Mouse (Mus musculus) spleen, postnatal 14 days (tissue): ENCODE results near the gene T2.
A peak's percentile ranks its signal among the peaks of the same experiment; 100 is the strongest.

Source experiments
- DNase-seq, 2 experiments: peaks; one replicate each; pipeline ENCODE4 v3.0.0; 2021 to 2022; ENCODE audit warnings: low spot score in 2 of 2

Gene T2

DNA sequence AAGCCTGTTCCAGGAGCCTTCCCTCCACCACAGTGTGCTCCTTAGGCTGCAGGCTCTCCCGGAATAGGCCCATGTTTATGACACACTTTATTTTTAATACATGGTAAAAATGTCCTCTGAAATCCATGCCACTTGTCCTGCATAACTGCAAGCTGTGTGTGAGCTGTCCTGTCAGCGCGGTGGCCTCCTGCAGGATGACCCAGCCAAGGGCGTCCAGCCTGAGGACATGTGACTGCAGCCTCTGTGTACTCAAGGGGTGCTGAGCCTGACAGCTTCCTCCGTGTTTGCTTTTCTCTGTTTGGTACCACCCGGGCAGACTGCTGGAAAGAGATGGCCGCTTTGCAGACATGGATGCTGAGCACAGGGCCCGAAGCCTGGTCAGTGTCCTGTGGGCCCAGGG, 61.1 kb downstream of the T2 start:
- DNase-seq: no peak

- DNase-seq: no peak
Measured at GRCm38 (mm10) chr17:8420739-8421138, 64.9 kb downstream of the T2 start.

DNA sequence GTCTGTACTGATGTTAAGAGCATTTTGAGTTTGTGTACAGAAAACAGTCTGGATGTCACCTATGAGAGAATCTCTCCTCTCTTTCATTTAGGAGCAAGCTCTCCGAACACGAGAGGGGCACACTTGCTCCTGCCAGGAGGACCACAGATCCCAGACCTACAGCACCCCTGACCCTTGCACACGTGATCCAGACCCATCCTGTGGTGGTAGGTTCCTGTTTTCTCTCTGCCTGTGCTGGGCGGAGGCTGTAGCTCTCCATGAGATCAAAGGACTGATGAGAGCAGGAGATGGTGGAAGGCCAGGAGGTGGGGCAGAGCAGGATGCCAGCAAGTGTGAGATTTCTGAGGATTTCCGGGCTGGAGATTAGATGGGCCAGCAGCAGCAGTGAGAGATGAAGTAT, 65.7 kb downstream of the T2 start:
- no peak for DNase-seq

GRCm38 (mm10) chr17:8423283-8423682, 67.5 kb downstream of the T2 start:
- peak in 1 of 2 experiments; percentile 11 for DNase-seq

DNA sequence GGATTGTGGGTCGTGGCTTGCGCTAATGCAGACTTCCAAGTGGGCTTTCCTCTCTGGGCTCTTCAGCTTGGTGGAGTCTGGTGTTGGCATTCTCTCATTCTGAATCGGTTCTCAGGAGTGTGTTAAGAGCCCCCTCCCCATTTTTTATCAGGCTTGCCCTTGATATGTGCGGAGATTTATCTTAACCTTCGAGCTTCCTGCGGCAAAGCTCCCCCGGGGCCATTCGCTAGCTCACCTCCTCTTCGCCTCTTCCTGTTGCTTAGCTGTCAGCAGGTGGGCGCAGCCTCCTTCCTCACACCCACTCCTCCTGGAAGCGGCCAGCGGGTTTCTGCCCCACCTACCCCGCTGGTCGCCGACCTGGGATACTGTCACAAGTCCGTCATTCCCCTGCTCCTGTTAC, 73.6 kb downstream of the T2 start:
- DNase-seq: no peak

DNA sequence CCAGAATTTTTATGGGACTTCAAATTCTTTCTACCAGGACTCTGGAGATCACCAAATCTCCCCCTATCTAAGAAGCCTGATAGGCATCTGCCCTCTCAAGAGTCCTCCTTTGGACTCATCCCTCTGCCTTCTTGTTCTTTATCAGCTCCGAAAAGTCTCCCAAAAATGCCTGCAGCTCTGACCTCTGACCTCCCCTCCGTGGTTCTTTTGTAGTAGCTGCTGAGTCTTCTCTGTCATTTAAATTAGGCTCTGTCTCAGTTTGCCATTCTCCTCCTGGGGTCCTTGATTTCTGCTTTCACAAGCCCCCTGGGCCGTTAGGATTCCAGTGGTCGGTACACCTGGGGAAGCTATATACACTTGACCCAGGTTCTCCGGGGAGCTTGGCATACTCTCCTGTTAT, 74.1 kb downstream of the T2 start:
- no peak for DNase-seq

DNA sequence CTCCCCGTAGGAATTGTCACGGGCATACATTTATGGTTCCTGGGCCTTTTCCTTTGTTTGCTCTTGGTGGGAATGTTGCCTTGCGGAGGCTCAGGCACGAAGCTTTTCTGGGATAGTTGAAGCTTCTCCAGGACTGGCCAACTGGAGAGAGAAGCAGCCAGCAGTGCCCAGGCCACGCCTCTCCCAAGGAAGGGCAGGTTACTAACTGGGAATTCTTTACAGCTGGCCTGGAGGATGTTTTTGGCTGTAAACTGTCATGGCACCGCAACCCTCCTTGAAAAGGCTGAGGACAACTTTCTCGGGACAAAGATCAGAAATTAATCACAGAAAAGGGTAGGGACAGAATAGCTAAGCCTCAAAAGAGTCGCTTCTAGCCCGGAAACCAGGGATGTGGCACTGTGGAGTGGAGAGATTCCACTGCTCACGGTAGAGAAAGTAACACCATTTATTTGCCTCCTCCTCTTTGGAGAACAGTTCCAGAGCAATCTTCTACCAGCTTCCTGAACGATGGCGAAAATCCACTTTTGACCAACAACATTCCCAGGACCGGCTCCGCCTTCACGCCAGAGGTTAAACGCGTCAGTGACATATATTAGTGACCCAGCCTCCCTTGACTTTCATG, 76.5 kb downstream of the T2 start:
- no peak for DNase-seq

DNA sequence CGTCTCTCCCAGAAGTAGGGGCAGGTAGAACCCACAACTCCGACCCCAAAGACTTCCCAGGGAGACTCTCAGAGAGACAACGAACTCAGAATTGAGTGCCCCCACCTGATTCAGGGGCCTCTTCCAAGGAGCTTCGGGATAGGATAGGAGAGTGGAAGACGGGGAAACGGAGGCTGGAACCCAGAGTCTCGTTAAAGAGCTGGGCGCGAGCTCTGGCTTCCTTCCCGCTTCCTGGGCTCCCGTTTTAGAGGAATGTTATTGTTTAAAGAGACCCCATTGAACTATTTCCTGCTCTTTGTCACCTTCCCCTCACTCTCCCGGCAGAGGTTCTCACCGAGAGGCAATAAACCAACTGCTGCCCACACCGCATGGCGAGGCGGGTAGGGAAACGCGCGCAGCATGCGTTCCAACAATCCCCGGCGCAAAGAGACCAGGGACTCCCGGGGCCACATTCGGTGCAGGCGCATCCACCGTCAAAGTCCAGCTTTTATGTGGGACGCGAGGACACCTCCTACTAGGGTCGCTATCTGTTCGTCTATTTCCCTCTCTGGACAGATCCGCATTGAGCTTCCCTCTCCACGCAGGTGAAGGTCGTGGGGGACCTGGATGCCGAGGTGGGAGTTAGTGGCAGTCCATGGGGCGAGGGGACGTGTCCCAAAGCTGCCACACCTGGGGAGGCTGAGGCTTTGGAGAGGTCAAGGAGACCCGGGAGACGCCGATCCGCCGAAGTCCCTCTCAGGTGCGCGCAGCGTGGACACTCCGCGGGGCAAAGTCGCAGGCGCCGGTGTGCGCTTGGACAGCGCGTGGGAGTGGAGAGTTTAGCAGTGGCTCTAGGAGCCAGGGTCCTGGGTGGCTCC, 77.6 kb downstream of the T2 start:
- no peak for DNase-seq

DNA sequence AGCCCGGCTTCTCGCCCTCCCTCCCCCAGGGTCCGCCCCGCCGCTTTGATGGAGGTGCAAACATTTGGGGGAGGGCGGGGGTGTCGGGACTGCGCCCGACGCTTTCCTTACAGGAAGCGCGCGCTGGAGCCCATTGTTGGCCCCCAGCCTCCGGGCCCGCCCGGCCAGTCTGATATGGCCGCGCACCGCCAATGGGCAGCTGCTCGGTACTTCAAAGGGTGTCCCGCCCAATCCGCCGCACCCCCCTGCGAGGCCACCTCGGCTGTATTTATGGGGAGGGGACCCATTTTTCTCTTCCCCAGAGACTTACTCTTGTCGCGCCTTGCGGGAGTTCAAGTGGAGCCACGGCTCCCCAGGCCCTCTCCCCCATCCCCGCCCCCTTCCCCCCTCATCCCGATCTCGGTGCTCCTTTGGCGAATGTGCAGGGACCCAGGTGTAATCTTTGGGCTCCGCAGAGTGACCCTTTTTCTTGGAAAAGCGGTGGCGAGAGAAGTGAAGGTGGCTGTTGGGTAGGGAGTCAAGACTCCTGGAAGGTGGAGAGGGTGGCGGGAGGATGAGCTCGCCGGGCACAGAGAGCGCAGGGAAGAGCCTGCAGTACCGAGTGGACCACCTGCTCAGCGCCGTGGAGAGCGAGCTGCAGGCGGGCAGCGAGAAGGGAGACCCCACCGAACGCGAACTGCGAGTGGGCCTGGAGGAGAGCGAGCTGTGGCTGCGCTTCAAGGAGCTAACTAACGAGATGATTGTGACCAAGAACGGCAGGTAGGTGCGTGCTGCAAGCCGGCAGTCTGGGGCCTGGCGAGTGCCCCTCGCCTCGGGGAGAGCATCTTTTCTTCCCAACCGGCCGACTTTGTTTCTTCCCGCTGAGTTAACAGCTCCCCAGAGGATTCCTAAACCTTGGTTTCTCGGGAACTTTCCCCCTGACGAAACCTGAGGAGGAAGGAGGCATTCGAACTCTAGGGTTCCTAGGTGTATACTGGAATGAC, 78.5 kb downstream of the T2 start, which contains the start of gene T:
TSS of gene T (plus strand) at position 446 of the 983 bp plus-strand sequence.
- DNase-seq: no peak

DNA sequence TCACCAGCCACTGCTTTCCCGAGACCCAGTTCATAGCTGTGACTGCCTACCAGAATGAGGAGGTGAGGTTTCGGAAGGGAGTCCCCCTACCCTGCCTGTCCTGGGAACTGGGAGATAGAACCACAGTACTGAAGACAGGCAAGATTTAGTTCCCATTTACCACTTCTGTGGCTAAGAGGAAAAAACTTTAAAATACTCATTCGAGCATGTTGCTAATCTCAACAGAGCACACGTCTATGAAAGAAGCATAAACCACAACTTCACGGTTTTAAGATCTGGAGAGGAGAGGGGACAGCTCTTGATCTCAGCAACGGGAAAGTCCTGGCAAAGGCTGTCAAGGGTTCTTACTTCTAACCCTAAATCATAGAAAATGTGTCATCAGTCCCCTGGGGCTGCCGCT, 80.4 kb downstream of the T2 start:
- no peak for DNase-seq

- DNase-seq: no peak
Measured at GRCm38 (mm10) chr17:8444062-8444461, 88.3 kb downstream of the T2 start.

- DNase-seq: no peak
Measured at GRCm38 (mm10) chr17:8447676-8448192, 91.9 kb downstream of the T2 start.

- no peak for DNase-seq
Measured at GRCm38 (mm10) chr17:8448324-8448723, 92.5 kb downstream of the T2 start.

DNA sequence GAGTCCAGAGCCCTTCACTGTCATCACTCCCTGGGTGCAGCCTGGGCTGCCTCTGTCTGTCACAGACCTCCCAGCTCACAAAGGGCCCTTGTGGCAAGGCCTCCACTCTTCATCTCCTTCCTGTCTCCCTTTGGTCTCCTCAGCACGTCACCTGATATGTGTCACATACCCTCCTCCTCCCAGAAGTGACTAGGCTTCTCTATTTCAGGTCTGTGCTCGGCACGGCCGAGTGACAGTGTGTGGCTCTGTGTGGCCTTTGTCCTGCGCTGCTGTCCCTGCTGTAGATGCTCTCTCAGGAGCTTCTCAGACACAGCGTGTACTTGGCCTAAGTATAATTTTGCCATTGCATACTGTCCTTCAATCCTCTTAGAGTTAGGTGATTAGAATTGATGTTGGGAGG, 99.4 kb downstream of the T2 start:
- DNase-seq: no peak

- no peak for DNase-seq
Measured at GRCm38 (mm10) chr17:8455601-8456000, 99.8 kb downstream of the T2 start.

DNA sequence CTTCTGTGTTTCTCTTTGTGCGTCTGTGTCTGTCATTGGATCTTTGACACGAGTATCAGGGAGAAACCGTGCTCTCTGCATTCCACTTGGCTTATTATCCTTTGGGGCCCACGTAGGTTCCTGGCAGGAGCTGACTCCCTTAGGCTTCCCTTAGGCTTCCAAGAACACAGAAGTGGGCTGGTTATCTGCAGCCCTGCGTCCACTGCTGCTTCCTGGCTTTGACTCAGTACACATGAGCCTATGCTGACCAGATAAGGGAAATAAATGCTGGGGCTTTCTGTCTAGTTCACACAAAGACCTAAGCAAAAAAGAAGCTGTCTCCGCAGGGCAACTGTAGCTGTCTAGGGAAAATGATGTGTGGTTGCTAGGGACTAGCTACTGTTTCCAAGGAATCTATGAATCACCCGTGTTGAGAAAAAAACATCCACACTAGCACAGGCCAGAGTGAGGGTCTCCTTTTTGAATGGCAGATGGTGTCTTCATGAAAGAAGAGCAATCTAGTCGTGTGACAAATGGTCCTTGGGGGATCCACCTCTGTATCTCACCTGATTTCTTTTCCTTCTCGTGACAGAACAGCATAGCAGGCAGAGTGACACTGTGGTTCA, 101.2 kb downstream of the T2 start:
- no peak for DNase-seq

- DNase-seq: peak in 1 of 2 experiments; percentile 12
Measured at GRCm38 (mm10) chr17:8461568-8461967, 105.8 kb downstream of the T2 start.

- peak in 1 of 2 experiments; percentile 18 for DNase-seq
Measured at GRCm38 (mm10) chr17:8463482-8464128, 107.8 kb downstream of the T2 start.

- DNase-seq: no peak
Measured at GRCm38 (mm10) chr17:8467771-8468170, 112.0 kb downstream of the T2 start.

GRCm38 (mm10) chr17:8468716-8469344, 113.0 kb downstream of the T2 start:
- DNase-seq: peak in 1 of 2 experiments; percentile 49
